Mouse (Mus musculus) liver, postnatal 0 days (tissue): ENCODE data around the gene Apba1.

Experiments used
- CTCF ChIP-seq: sonication (generic); IDR thresholded peaks from 2 replicates; pipeline ENCODE4 v1.5.1; 2016; ENCODE audit warnings: antibody characterized with exemption, low read depth
- EP300 ChIP-seq: IDR thresholded peaks from 2 replicates; pipeline ENCODE4 v1.6.1; 2016; ENCODE audit warnings: antibody characterized with exemption, low read depth, mild to moderate bottlenecking

DNA sequence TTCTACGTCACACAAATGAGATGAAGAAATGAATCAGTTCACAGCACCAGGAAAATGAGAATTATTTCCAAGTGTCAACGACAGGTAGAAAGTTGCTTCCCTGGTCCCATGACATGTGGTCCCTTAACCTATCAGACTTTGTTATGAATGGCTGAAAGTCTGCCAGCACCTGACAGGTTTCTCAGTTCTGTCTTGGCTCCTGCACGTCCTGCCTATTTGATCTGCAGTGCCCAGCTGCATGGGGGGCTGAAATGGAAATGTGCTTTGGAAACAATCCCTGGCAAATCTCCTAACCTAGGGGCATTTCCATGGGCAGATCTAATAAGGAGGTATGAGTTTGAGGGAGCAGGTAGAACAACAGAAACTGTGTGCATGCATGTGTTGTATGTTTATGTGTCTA is 12.2 kb upstream of the Apba1 start:
- no peak for TF ChIP-seq EP300
- no peak for TF ChIP-seq CTCF
